In the genomic region with DNA sequence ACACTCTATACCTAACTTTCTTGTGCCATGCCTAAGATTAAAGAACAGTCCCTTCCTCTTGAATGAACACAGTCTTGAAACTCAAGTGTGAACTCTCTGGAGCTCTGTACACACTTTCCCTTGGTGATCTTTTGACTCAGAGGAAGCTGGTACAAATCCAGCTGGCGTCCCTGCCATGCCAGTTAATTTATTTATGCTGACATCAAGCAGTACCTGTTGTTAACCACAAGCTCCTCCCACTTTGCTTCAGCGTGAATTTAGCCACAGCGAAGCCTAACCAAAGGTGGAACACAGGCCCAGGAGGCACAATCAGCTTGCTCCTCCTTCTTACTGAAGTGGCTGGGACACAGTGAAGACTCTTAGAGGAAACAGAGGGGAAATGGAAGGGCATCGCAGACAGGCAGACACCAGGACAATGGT, we compare ENCODE assay signal across 9 mouse cellular contexts. TPM values are rescaled to one million over a fixed set of nuclear protein-coding genes. Genes with fewer than 3 reads are reported as not detected.
A peak's percentile ranks its signal among the peaks of the same experiment; 100 is the strongest.
DNase-seq lines count a peak whose midpoint lies in the region; ATAC-seq lines count a peak whose summit lies in the region.
"Had no signal": no experiment of that assay in that cellular context is flagged by ENCODE, and none has a peak within 500 bp of the region (broad histone marks: within the 10 kb centered on the region; RNA-seq: fewer than 3 reads in every experiment).

No protein-coding gene starts in this region.

- ATAC-seq in stomach, embryonic 15.5 days (ENCODE audit: insufficient read depth, low FRiP score, low read depth) = no peak

- peak; percentile 34 for DNase-seq in thymus, postnatal 14 days
- no peak for DNase-seq in thymus, postnatal 36 days
- DNase-seq in forebrain, embryonic 10.5 days (ENCODE audit: extremely low spot score, low spot score) = peak; percentile 20
- peak; percentile 94 for DNase-seq in kidney, adult 9 months
- DNase-seq in lung, postnatal 14 days = peak; percentile 35
- DNase-seq in gastrocnemius, adult 18-20 months (ENCODE audit: low spot score) = no peak
- DNase-seq in spleen, adult 18-20 months = no peak

- peaks cover 8% of the 10 kb centered on the region for H3K4me1 ChIP-seq in forebrain, embryonic 10.5 days
- H3K4me1 ChIP-seq in stomach, embryonic 15.5 days = no peaks in the 10 kb centered on the region

- no peak overlapping the region for H3K9ac ChIP-seq in stomach, embryonic 15.5 days

- 13% methylated on average over 4 of the region's 4 CpGs for WGBS in forebrain, embryonic 10.5 days
- WGBS in stomach, embryonic 15.5 days = 11% methylated on average over 4 of the region's 4 CpGs

- peak overlapping the region; percentile 31 for H3K4me3 ChIP-seq in forebrain, embryonic 10.5 days
- H3K4me3 ChIP-seq in stomach, embryonic 15.5 days (replicated peaks) = no peak overlapping the region

- H3K27me3 ChIP-seq in forebrain, embryonic 10.5 days (ENCODE audit: poor library complexity, severe bottlenecking) = no peaks in the 10 kb centered on the region
- no peaks in the 10 kb centered on the region for H3K27me3 ChIP-seq in stomach, embryonic 15.5 days (replicated peaks)

- peak overlapping the region; percentile 11; the same call in 1 of the 2 replicates for H3K4me2 ChIP-seq in stomach, embryonic 15.5 days

- H3K36me3 ChIP-seq in forebrain, embryonic 10.5 days (replicated peaks) = no peaks in the 10 kb centered on the region
- no peaks in the 10 kb centered on the region for H3K36me3 ChIP-seq in stomach, embryonic 15.5 days

- H3K27ac ChIP-seq in forebrain, embryonic 10.5 days = peak overlapping the region; percentile 78
- no peak overlapping the region; the same call in 1 of the 2 replicates for H3K27ac ChIP-seq in stomach, embryonic 15.5 days

- H3K9me3 ChIP-seq in forebrain, embryonic 10.5 days = no peaks in the 10 kb centered on the region
- H3K9me3 ChIP-seq in stomach, embryonic 15.5 days = no peaks in the 10 kb centered on the region

RNA-seq across cellular contexts. Expression of a gene that starts 20.7 kb away (rescaled TPM):
- polyA plus RNA-seq in forebrain, embryonic 10.5 days (2016; fragmentation: Nextera tagmentation; extraction: Ambion mirVana) = not detected in 2 replicates
- polyA plus RNA-seq in stomach, embryonic 15.5 days (2015; fragmentation: Nextera tagmentation; extraction: Ambion mirVana) = 0.13 TPM in 1 of 2 replicates, not detected in the other
- total RNA-seq in gastrocnemius, adult 18-20 months (2021) = not detected
- polyA plus RNA-seq: cortical plate, adult 2 months had no signal

RNA-seq across cellular contexts. Expression of a gene that starts 27.2 kb away (rescaled TPM):
- 0.12 and 0.42 TPM in 2 replicates for polyA plus RNA-seq in forebrain, embryonic 10.5 days (2016; fragmentation: Nextera tagmentation; extraction: Ambion mirVana)
- 41.8 and 50.3 TPM in 2 replicates for polyA plus RNA-seq in stomach, embryonic 15.5 days (2015; fragmentation: Nextera tagmentation; extraction: Ambion mirVana)
- total RNA-seq in gastrocnemius, adult 18-20 months (2021) = 10 to 100 TPM; 17.1 to 24.2 TPM

RNA-seq across cellular contexts. Expression of a gene that starts 34.3 kb away (rescaled TPM):
- polyA plus RNA-seq in forebrain, embryonic 10.5 days (2016; fragmentation: Nextera tagmentation; extraction: Ambion mirVana) = 43.0 and 44.4 TPM in 2 replicates
- polyA plus RNA-seq in stomach, embryonic 15.5 days (2015; fragmentation: Nextera tagmentation; extraction: Ambion mirVana) = 8.4 and 11.0 TPM in 2 replicates
- total RNA-seq in gastrocnemius, adult 18-20 months (2021) = under 1 TPM; 0.21 to 0.38 TPM

Comparison
In these comparisons a context has a peak if more than half of its experiments do, and no peak if none do; other contexts are left out.
1. DNase-seq: peak in thymus, postnatal 14 days (single experiment), forebrain, embryonic 10.5 days (single experiment), kidney, adult 9 months (single experiment) and lung, postnatal 14 days (single experiment); none in thymus, postnatal 36 days (0 of 2), gastrocnemius, adult 18-20 months (single experiment) and spleen, adult 18-20 months (0 of 2).
2. RNA of a gene that starts 27.2 kb away (polyA plus RNA-seq): 41.8 to 50.3 TPM in stomach, embryonic 15.5 days; 0.12 to 0.42 TPM in forebrain, embryonic 10.5 days; every median in the first group is over 10 times any median in the second.